Mouse (Mus musculus) lung, embryonic 16.5 days (tissue): ENCODE data around the gene Mfn2. TPM values are rescaled to one million over a fixed set of nuclear protein-coding genes. Genes with fewer than 3 reads are reported as not detected.

ENCODE experiments used
- ATAC-seq: fragments of 200-750 bp; cut with Nextera tagmentation; 2 replicates; pipeline ENCODE4 v1.8.0; 2017; ENCODE audit warnings: low read depth, mild to moderate bottlenecking, moderate library complexity
- H3K27ac ChIP-seq: fragments of 300-500 bp; sonication (generic); 2 replicates; pipeline ENCODE4 v1.5.1; 2014; ENCODE audit warnings: mild to moderate bottlenecking, control low read depth, low read length
- H3K27me3 ChIP-seq: fragments of 300-500 bp; sonication (generic); 2 replicates; pipeline ENCODE4 v1.6.1; 2014; ENCODE audit warnings: low read depth, low read length, mixed read lengths; ENCODE audit not compliant: control insufficient read depth, insufficient read depth
- H3K36me3 ChIP-seq: fragments of 300-500 bp; sonication (generic); 2 replicates; pipeline ENCODE4 v1.6.1; 2014; ENCODE audit warnings: low read length; ENCODE audit not compliant: control insufficient read depth, insufficient read depth
- H3K4me1 ChIP-seq: fragments of 300-500 bp; sonication (generic); replicated peaks from 2 replicates; pipeline ENCODE4 v1.6.1; 2014; ENCODE audit warnings: low read length, mixed read lengths; ENCODE audit not compliant: control insufficient read depth, insufficient read depth
- H3K4me2 ChIP-seq: fragments of 300-500 bp; sonication (generic); 2 replicates; pipeline ENCODE4 v1.6.1; 2014; ENCODE audit warnings: low read depth, low read length, control low read depth
- H3K4me3 ChIP-seq: fragments of 300-500 bp; sonication (generic); 2 replicates; pipeline ENCODE4 v1.5.1; 2014; ENCODE audit warnings: mild to moderate bottlenecking, low read length, control low read depth
- H3K9ac ChIP-seq: fragments of 300-500 bp; sonication (generic); 2 replicates; pipeline ENCODE4 v1.6.1; 2014; ENCODE audit warnings: low read length, control low read depth
- H3K9me3 ChIP-seq: fragments of 300-500 bp; sonication (generic); 2 replicates; pipeline ENCODE4 v1.6.1; 2016; ENCODE audit warnings: low read length; ENCODE audit not compliant: control insufficient read depth
- WGBS: fragments of 180-500 bp; shearing (Covaris S2); extraction: QIAGEN DNeasy Blood & Tissue Kit; methylation state at CpG from one replicate; pipeline ENCODE4 v1.1.7; 2014; 5-methylcytosine and 5-hydroxymethylcytosine counted together
- polyA plus RNA-seq: library from polyadenylated mRNA; unstranded; fragments of >200 nt; fragmentation: Nextera tagmentation; extraction: Ambion mirVana; gene quantifications from 2 replicates; pipeline ENCODE4 v1.2.1, GENCODE M21; 2015

The Mfn2 gene
- polyA plus RNA-seq, 1 experiment from 2014 or later: 36.6 TPM

DNA sequence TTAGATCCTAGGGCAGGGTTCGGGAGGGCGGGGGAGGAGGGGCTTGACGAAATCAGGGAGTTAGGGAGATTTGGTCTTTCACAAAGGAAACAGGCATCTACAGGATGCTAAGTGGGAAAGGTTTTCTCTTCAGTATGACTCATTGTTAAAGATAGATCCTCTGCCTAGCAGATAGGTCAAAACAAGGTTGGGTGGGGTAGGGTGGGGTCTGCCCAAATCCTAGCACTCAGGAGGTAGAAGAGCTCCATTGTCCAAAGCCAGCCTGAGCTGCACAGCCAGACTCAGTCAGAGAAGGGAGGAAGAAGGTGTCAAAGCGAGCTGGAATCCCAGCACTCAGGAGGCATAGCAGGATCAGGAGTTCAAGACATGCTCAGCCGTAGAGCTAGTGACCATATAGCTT, 33.0 kb upstream of the Mfn2 start:
- Histone ChIP-seq H3K27me3 (no peaks in the 10 kb centered on the region), H3K4me2 (no peak overlapping the region), H3K4me3 (no peak overlapping the region), H3K36me3 (no peaks in the 10 kb centered on the region), H3K9me3 (no peaks in the 10 kb centered on the region), H3K9ac (no peak overlapping the region), H3K4me1 (peaks cover 25% of the 10 kb centered on the region), H3K27ac (peak overlapping the region; percentile 12; the same call in 1 of the 2 replicates)
- no peak for ATAC-seq
- 58% methylated on average over 5 of the region's 5 CpGs for WGBS

DNA sequence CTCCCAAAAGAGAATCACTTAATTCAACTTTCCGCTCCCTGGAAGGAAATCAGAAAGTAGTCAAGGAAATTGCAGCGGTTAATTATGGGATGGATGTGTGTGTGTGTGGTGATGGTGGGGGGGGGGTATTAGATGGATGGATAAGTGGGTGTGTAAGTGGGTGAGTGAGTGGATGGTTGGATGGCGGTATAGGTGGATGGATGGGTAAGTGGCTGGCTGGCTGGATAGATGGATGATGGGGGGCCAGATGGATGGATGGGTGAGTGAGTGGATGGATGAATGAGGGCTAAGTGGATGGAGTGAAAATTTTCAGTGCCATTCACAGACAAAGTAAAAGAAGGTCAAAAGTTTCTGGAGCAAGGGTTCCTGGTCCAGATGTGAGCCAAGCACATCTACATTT, 32.5 kb upstream of the Mfn2 start:
- H3K27ac ChIP-seq: no peak overlapping the region; the same call in 1 of the 2 replicates
- WGBS: 41% methylated on average over 3 of the region's 3 CpGs
- H3K9me3 ChIP-seq: no peaks in the 10 kb centered on the region
- no peaks in the 10 kb centered on the region for H3K27me3 ChIP-seq
- peak overlapping the region; percentile 85 for H3K9ac ChIP-seq
- H3K36me3 ChIP-seq: no peaks in the 10 kb centered on the region
- H3K4me3 ChIP-seq: peak overlapping the region; percentile 82
- ATAC-seq: no peak
- H3K4me2 ChIP-seq: peak overlapping the region; percentile 87
- H3K4me1 ChIP-seq: peaks cover 21% of the 10 kb centered on the region

DNA sequence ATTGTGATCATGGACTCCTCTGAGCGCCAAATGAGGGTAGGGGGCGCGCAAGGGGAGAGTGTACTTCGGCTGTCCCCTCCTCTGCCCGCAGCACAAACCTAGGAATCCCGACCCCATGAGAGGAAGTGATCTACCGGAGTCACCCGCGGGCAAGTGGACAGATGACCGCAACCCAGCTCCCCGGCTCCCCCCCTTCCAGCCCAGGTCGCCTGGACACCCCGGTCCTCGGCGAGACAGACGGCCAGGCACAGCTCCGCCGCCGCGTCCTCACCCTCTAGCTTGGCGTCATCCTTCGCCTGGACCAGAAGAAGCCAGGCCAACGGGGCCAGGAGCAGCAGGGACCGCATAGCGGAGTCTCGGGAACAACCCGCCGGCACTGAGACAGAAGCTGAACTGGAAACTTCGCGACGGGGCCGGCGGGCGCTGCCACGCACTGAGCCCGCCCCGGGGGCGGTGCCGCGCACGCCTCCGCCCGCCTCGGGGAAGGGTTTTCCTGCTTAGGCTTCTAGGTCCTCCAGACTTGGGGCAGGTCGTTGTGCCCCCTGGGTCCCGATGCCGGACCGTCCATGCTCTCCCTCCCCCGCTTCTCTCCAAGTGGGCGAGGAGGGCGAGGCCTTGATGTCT, 31.9 kb upstream of the Mfn2 start, which contains the start of gene Plod1:
Plod1 (minus strand) TSS at position 437 of the 624 bp plus-strand sequence.
- Histone ChIP-seq H3K27me3 (no peaks in the 10 kb centered on the region), H3K27ac (peak within 1 kb of the TSS; percentile 65), H3K4me1 (peaks cover 15% of the 10 kb centered on the region), H3K9me3 (no peaks in the 10 kb centered on the region), H3K9ac (peak within 1 kb of the TSS; percentile 85), H3K4me2 (peak within 1 kb of the TSS; percentile 87), H3K4me3 (peak within 1 kb of the TSS; percentile 82), H3K36me3 (no peaks in the 10 kb centered on the region)
- peak; percentile 77 for ATAC-seq
- under 1% methylated on average over 44 of the region's 51 CpGs for WGBS

DNA sequence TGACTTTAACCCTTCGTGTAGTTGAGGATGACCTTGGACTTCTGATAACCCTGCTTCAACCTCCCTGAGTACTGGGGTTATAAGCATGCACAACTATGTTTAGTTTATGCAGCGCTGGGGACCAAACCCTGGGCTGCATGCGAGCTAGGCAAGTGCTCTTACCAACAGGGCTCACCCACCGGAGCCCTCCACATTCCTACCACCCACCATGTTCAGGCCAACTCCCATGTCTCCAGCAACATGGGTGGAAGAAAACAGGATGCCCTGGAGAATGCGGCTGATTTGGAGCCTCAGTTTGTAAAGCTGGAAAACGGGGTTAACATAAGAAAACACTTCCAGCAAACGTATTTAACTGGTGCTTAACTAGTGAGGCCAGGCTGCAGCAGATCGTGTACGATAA, 31.4 kb upstream of the Mfn2 start:
- H3K4me2 ChIP-seq: peak overlapping the region; percentile 87
- no peak for ATAC-seq
- no peak overlapping the region; the same call in 1 of the 2 replicates for H3K27ac ChIP-seq
- H3K4me1 ChIP-seq: peaks cover 15% of the 10 kb centered on the region
- no peaks in the 10 kb centered on the region for H3K9me3 ChIP-seq
- H3K27me3 ChIP-seq: no peaks in the 10 kb centered on the region
- H3K9ac ChIP-seq: peak overlapping the region; percentile 85
- no peaks in the 10 kb centered on the region for H3K36me3 ChIP-seq
- H3K4me3 ChIP-seq: peak overlapping the region; percentile 82
- whole genome bisulfite sequencing: 15% methylated on average over 9 of the region's 9 CpGs

DNA sequence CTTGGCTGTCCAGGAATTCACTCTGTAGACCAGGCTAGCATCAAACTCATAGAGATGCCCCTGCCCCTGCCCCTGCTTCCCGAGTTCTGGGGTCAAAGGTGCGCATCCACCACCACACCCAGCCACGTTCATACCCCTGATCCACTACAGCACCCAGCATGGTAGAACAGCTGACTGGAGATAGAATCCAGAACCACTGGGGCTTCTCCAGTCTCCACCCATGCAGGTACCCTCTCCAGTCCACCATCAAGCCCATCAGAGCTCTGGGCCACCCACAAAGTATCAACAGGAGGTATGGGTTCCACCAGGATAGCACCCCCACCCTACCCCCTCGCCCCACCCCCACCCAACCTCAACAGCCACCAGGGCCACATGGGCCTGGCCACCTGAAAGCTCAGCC, 30.1 kb upstream of the Mfn2 start:
- Histone ChIP-seq H3K36me3 (no peaks in the 10 kb centered on the region), H3K4me3 (no peak overlapping the region), H3K4me1 (peaks cover 10% of the 10 kb centered on the region), H3K27me3 (no peaks in the 10 kb centered on the region), H3K4me2 (no peak overlapping the region), H3K27ac (peak overlapping the region; percentile 30; the same call in 1 of the 2 replicates), H3K9ac (no peak overlapping the region), H3K9me3 (no peaks in the 10 kb centered on the region)
- WGBS: 79% methylated on average over 4 of the region's 4 CpGs
- no peak for ATAC-seq

DNA sequence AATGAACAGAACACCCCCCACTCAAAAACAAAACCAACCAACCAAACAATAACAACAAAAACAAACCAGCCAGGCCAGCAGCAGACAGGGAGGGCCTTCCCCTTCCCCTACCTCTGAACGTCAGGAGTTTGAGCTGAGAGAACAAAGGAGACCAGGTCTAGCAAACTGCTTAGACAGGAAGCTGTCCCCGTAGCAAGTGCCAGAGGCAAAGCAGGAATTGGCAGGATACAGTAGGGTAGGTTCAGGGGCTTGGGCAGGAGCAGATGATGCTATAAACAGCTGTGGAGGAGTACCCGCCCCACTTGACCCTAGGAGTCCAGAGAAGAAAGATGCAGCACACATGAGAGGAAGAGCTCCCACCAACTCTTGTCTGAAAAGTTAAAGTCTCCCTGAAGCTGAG, 29.6 kb upstream of the Mfn2 start:
- H3K4me2 ChIP-seq: no peak overlapping the region
- no peaks in the 10 kb centered on the region for H3K27me3 ChIP-seq
- H3K27ac ChIP-seq: peak overlapping the region; percentile 30; the same call in 1 of the 2 replicates
- no peaks in the 10 kb centered on the region for H3K36me3 ChIP-seq
- no peak overlapping the region for H3K9ac ChIP-seq
- H3K4me3 ChIP-seq: no peak overlapping the region
- WGBS: 49% methylated on average over 3 of the region's 3 CpGs
- no peak for ATAC-seq
- no peaks in the 10 kb centered on the region for H3K9me3 ChIP-seq
- peaks cover 10% of the 10 kb centered on the region for H3K4me1 ChIP-seq

DNA sequence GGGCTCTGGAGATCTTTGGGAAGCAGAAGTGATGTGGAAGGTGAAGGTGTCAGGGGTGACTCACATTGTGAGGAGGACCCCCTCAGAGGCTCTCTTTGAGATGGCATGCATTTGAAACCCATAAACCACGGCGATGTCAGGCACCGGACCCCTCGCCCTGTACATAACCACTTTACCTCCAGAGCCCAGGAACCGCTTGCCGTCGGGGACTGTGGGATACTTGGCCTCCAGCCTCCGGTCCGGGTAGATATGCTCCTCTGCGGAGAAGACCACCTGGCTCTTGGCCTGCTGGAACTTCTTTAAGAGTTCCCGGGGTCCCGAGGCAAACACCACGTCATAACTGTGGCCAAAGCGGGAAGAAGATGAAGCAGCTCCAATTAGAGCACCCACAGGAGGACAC, 26.4 kb upstream of the Mfn2 start:
- H3K27ac ChIP-seq: no peak overlapping the region
- no peak overlapping the region for H3K9ac ChIP-seq
- no peaks in the 10 kb centered on the region for H3K4me1 ChIP-seq
- no peak overlapping the region for H3K4me3 ChIP-seq
- no peak for ATAC-seq
- no peaks in the 10 kb centered on the region for H3K36me3 ChIP-seq
- no peak overlapping the region for H3K4me2 ChIP-seq
- no peaks in the 10 kb centered on the region for H3K9me3 ChIP-seq
- WGBS: 88% methylated on average over 14 of the region's 14 CpGs
- H3K27me3 ChIP-seq: no peaks in the 10 kb centered on the region

DNA sequence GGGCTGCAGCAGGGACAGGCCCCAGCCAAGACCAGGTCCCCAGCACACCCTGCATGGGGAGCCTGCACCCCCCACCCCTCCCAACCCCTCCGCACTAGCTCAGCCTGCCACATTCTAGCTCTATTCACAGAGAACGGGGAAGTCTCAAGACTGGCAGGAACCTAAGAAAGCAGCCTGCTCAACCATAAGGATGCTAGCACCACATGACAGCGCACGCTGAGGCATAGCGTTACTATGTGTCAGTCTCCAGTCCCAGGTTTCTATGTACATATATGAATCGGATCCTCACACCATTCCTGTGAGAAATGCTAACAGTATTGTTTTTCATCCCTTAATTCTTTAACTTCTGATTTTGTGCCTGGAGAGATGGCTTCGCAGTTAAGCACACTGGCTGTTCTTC, 24.0 kb upstream of the Mfn2 start:
- ATAC-seq: no peak
- 71% methylated on average over 7 of the region's 7 CpGs for WGBS
- no peaks in the 10 kb centered on the region for H3K36me3 ChIP-seq

DNA sequence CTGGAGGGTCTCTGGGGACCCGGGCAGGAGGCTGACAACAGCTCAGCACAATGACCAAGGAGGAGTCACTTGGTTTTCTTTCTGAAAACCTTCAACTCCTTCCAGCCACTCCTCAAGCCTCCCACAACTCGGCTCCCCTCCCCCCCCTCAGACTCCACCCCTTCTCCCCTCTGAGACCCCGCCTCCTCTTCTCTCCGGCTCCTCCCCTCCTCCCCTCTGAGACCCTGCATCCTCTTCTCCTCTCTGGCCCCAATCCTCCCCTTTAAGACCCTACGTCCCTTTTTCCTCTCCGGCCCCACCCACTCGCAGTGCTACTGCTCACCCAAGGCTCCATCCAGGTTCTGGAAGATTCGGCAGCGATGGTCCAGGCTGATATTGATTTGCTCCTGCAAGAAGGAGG, 23.6 kb upstream of the Mfn2 start:
- Histone ChIP-seq H3K9ac (no peak overlapping the region), H3K4me2 (no peak overlapping the region), H3K9me3 (no peaks in the 10 kb centered on the region), H3K4me3 (no peak overlapping the region), H3K36me3 (no peaks in the 10 kb centered on the region; the same call in 1 of the 2 replicates), H3K4me1 (no peaks in the 10 kb centered on the region), H3K27me3 (no peaks in the 10 kb centered on the region), H3K27ac (no peak overlapping the region)
- 0 out of 2 replicates have a peak, but pooled peaks have one; percentile 18 for ATAC-seq
- 33% methylated on average over 9 of the region's 9 CpGs for WGBS

More for the DNA sequence above, 24.0 kb upstream of the Mfn2 start:
- H3K27me3 ChIP-seq: no peaks in the 10 kb centered on the region
- H3K4me3 ChIP-seq: no peak overlapping the region
- no peak overlapping the region for H3K9ac ChIP-seq
- H3K4me1 ChIP-seq: no peaks in the 10 kb centered on the region
- no peaks in the 10 kb centered on the region for H3K9me3 ChIP-seq
- no peak overlapping the region for H3K27ac ChIP-seq
- no peak overlapping the region for H3K4me2 ChIP-seq
